Mouse (Mus musculus) spleen, adult 2 months (tissue): ENCODE measurements at regions not wholly inside any gene's neighbourhood (a gene's known extent, or its start where the extent isn't known, plus 50 kb on each side); places are given as distances from the start of the nearest gene placed in this dataset.

Experiments
- CTCF ChIP-seq: fragments of 200-500 bp; IDR thresholded peaks from 2 replicates; pipeline ENCODE4 v1.5.1; 2011; ENCODE audit warnings: mild to moderate bottlenecking, inconsistent platforms; ENCODE audit not compliant: insufficient read depth, insufficient read length, insufficient replicate concordance; ENCODE audit errors: extremely low read depth
- POLR2A ChIP-seq: fragments of 200-500 bp; IDR thresholded peaks from 2 replicates; pipeline ENCODE4 v1.6.1; 2011; ENCODE audit warnings: low read depth, low read length, inconsistent platforms

DNA sequence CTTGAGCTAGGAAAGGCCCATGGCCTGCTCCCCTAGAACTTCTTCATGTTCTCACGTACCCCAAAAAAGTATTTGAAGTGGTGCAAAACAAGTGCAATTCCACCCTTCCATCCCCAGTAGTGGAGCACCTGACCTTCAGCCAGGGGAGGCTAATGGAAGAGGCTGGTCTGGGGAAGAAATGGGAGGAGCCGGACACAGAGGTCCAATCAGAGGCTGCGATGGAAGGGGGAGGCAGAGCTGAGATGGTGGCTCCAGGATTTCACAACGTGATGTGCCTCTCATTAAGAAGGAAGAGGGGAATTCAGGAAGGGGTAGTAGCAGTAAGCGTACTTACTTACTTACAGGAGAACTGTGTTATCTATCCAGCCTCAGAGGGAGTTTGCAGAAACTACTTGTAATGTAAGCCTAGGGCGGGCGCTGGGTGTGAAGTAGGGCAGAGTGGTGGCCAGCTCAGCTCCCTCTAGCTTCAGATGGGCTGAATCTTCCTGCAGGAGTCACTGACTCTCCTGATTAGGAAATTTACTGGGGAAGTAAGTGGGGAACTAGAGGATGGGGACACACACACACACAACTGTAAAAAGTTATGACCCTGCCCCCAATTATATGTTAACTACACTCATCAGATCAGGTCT, 87.6 kb upstream of the Pitx1 start:
- no peak for TF ChIP-seq CTCF
- no peak for TF ChIP-seq POLR2A
